8 mouse cellular contexts compared by ENCODE assay signal in the genomic region with DNA sequence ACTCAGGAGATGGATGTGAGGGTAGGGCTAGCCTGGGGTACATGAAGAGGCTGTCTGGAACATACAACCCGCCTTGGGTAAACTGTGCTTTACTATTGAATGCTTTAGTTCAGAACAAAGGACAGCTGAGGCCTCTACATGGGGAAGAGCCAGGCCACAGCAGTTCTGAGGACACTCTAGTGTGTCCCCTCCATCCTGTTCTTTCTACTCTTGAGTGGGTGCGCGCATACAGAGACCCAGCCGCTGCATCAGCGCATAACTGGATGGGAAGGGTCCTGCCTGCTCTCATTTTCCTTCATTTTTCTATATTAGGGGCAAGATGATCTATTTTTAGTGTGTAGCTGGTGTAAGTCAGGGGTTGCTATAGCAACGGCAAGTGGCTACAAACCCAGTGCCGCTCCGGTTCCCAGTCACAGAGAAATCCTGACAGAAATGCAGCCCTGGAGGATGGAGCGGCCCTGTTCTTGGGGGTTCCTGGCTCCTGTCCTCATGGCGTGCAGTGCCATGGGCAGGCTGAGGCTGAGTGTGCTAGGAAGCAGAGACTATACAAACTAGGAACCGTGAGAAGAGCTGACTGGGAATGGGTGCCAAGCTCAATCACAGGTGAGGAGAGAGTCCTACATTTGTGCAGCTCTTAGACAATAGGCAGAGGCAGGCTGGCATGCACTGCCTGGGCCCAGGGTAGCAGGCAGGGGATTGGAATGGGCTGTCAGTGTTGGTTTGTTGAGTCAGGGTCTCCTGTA.
DNase-seq lines count a peak whose midpoint lies in the region.

No protein-coding gene starts in this region.

- intact Hi-C loops in left cerebral cortex, postnatal 36 days (cut with DNase I): loop anchor here (5.0 kb wide), 2 partner anchors 78 to 143 kb away; a partner anchor contains a TSS

- peak; percentile 94 for DNase-seq in heart, adult 11 months
- no peak for DNase-seq in heart, adult 9 months (ENCODE audit: low spot score in 2 of 2)
- DNase-seq in cerebellum, postnatal 25 days: peak; percentile 76 to 78
- DNase-seq in heart, postnatal 4 days: peak; percentile 55
- peak; percentile 76 for DNase-seq in left cerebral cortex, postnatal 36 days (ENCODE audit: low spot score in 2 of 2)
- no peak for DNase-seq in Muller cell, postnatal 12 days (ENCODE audit: inconsistent ontology term)
- no peak for DNase-seq in urinary bladder, postnatal 10 days (ENCODE audit: low spot score)
- DNase-seq in spleen, adult 12 weeks (ENCODE audit: low spot score): no peak

Comparison
In these comparisons a context has a peak if more than half of its experiments do, and no peak if none do; other contexts are left out.
1. DNase-seq: peak in heart, adult 11 months (single experiment), cerebellum, postnatal 25 days (2 of 2), heart, postnatal 4 days (single experiment) and left cerebral cortex, postnatal 36 days (2 of 2); none in heart, adult 9 months (0 of 2), Muller cell, postnatal 12 days (single experiment), urinary bladder, postnatal 10 days (single experiment) and spleen, adult 12 weeks (single experiment).